Mouse (Mus musculus) adrenal gland, adult 2 months (tissue): ENCODE data around the gene Gm29564. TPM values are rescaled to one million over a fixed set of nuclear protein-coding genes. Genes with fewer than 3 reads are reported as not detected.
"Not testable (repeated sequence)": the region's sequence is repeated elsewhere in the genome, so short reads cannot be mapped to it uniquely, and the experiment has no call there.

Source experiments
- DNase-seq: peaks from one replicate; pipeline ENCODE4 v3.0.0; 2021
- long read RNA-seq: library from polyadenylated mRNA; stranded (forward); transcript quantifications from one replicate; pipeline ENCODE4 v2.0.0, GENCODE M21; 2021
- polyA plus RNA-seq: library from polyadenylated mRNA; depleted of rRNA; stranded (reverse); fragments of >200 nt; gene quantifications from 2 replicates; pipeline ENCODE4 v1.2.3, GENCODE M21; 2012; rRNA removed
- total RNA-seq, 2 experiments: library from RNA; stranded (reverse); gene quantifications; 2 replicates each; pipeline ENCODE4 v1.2.3; 2021

Gm29564 gene
- total RNA-seq (not detected), polyA plus RNA-seq (not detected in 2 replicates)
- long read RNA-seq, result 0 reads

DNA sequence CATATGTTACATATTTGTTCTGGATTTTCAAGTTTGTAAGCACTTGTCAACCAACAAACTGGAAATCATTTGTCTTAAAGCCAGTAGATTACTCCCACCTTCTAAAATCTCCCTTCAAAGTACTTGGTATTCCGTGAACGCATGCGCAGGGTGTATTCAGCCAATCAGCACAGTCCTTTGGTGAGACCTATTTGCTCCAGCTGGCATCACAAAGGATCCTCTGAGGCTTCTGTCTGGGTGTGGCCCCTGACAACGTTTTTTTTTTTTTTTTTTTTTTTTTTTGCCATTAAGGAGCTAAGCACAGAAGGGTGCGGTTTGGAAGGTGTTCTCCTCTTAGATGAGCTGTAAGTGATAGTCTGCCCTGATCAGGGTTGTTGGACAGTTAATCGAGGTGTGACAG lies at the start of gene Gm29564:
Gene Gm29564, plus strand, starts transcription at position 301 of the 400 bp plus-strand sequence.
- DNase-seq, result not testable (repeated sequence)

Other genes starting within 250 kb of the Gm29564 start
- gene Gm20867, start 249.8 kb upstream of the Gm29564 start, total RNA-seq, result not detected
- not detected in 2 replicates for gene Gm20867, start 249.8 kb upstream of the Gm29564 start, polyA plus RNA-seq